Mouse (Mus musculus): ENCODE data around the gene Muc4.

The Muc4 gene

DNA sequence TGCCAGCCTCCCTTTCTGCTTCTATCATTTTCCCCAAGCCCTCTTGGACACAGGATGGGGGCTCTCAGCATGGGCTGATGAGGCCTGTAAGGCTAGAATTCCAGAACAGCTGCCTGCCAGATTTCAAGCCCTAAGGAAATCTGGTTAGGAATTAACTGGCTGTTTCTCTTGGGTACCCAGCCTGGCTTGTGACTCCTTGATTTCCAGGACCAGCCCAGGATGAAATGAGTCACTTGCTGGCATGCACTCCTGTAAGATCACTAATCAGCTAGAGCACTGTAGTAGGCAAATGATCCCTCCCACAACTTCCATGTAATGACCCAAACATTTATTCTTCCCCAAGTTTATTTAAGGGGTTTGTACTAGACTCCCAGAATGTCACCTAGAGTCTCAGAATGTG lies 7.4 kb upstream of the Muc4 start:
- peak; percentile 59 for DNase-seq

- DNase-seq, result no peak
These were observed 7.0 kb upstream of the Muc4 start for GRCm38 (mm10) chr16:32728730-32729129.

DNA sequence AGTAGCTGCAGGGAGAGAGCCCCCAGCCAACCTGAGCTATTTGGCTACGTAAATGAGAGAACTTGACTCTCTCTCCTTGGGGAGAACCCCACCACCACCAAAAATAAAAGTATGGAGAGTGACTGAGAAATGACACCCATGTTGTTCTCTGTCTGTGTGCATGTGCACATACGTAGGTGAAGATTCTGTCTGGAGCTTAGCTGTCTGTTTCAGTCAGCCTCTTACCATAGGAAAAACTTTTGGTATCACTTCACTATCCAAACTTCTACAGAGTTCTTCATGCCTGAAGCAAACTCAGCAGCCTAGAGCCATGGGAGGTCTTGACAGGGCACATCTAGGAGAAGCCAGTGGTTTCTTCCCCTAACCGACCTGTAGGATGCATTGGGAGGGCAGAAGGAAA lies 2.5 kb upstream of the Muc4 start:
- no peak for DNase-seq

GRCm38 (mm10) chr16:32736022-32736421 lies 336 bp downstream of the Muc4 start:
- DNase-seq, result no peak

DNA sequence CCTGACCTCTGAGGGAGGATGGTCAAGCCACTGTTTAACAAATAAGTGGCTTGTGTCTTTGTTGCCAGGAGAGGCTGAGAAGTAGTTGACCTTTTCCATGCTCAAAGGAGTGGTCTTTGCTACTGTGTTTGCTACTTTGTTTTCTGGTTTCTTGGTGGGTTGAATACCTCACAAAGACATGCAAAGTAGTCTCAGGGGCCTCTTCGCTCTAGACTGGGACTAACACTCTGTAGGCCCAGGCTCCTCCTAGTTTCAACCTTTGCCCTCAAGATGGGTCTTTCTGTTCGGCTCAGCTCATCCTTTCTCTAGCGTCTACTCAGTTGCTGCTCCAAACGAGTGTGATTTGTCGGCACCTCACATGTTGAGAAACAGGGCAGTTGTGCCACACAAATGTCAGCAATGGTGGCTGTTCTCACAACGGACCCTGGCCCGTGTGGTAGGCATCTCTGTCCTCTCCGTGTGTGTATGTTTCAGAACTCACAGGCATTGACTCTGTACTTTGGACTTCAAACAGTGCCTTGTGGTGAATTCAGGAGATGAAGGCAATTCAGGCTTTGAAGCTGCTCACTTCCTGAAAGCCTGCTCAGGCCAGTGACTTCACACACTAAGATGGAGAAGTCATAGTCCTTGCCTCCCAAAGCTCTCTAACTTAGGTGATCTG lies 4.4 kb downstream of the Muc4 start:
- peak; percentile 9 for DNase-seq

DNA sequence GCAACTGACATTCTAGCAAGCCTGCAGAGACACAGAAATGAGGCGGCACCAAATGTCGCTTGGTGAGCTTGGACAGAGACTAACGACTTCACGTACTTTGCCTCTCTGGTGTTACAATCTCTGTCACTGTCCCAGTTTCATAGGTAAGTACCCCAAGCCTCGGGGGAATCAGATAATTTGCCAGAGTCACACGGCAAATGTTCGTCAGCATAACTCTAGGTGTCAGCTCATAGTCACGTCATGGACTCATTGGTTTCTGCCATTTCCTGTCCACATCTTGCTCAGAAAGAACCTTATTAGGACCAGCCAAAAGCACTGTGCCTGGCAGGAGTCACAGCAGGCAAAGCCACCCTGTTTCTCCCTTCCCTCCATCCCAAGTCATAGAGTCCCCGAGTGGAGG lies 5.7 kb downstream of the Muc4 start:
- no peak for DNase-seq

GRCm38 (mm10) chr16:32742712-32743111 lies 7.0 kb downstream of the Muc4 start:
- no peak for DNase-seq

DNA sequence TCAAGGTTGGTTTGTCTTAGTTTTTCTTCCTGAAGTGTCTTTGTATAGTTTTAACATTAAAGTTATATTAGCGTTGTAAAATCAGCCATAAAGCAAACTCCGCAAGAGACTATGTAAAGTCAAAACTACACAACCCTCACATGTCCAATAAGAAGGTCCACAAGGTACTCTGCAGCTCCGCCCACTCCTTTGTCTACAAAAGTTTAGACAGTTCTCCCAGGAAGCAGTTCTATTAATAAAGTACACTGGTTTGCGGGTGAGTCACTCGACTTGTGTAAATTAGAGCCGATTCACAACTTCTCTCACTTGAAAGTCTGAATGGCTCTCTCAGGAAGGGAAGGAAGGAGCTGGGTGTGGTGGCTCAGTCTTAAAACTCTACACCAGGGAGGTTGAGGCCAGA lies 10.2 kb downstream of the Muc4 start:
- DNase-seq, result no peak

- DNase-seq, result no peak
These were observed 14.8 kb downstream of the Muc4 start for GRCm38 (mm10) chr16:32750242-32751127.

DNA sequence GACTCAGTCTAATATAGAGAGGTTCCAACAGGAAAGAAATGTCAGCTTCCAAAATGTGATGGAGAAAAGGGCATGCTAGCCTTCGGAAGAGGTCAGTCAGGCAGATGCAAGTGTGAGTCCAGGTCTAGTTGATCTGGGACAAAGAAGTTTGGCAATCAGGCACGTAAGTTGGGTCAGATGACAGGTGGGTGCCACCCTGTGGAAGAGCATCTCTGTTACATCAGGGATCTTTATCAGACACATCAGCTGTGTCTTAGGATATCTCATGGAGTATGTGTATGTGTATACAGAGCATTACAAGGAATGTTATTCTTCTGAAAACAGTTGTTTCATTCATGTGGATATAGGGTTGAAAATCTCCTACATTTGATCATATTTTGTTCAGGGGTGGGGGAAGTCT lies 28.9 kb downstream of the Muc4 start:
- DNase-seq, result no peak

DNA sequence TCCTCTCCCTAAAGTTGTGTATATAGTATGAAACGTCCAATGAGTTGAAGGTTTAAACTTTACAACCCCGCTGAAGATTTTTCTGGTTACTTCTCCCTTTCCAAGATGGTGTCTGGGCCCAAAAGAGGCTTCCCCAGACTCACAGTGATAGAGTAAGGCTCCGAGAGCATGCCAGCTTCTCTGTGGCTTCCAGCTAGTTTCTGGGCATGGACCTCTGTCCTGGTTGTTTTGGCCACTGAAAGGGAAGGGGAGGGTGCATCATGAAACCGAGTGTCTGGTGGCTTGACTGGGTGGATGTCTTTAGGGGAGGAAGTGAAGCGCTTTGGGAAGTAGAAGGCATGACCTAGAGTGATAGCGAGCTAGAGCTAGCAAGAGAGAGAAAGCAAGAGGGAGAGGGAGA lies 29.3 kb downstream of the Muc4 start:
- DNase-seq, result no peak

DNA sequence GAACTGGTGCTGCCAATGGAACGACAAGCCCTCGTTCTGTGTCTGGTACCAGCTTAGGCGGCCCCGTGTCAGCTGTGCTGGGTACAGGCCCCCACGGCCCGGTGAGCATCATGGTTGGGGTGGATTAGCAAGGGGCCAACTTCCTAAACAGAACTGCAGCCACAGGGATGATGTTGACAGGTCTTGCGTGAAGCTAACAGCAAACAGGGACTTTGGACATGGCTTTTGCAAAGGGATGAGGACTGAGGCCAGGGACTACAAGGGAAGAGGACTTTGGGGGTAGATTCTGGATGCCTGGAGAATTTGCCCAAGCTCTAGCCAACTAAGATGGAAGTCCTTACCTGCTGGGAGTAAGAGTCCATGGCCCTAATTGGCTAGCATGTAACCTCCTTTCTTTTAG lies 31.2 kb downstream of the Muc4 start:
- DNase-seq, result no peak

DNA sequence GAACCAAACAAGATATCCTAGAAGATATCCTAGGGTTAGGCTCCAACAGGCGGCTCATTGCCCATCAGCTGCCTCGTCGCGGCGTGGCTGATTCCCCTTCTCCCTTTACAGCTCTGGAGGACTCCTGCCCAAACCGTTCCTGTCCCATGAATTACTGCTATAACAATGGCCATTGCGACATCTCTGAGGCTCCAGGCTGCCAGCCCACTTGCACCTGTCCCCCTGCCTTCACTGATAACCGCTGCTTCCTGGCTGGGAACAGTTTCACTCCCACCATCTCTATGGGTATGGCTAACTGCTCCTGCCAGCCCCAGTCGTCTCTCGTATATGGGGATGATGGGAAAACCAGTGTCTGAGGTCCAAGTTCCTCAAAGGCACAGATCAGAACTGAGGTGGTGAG lies 41.0 kb downstream of the Muc4 start:
- DNase-seq, result no peak

DNA sequence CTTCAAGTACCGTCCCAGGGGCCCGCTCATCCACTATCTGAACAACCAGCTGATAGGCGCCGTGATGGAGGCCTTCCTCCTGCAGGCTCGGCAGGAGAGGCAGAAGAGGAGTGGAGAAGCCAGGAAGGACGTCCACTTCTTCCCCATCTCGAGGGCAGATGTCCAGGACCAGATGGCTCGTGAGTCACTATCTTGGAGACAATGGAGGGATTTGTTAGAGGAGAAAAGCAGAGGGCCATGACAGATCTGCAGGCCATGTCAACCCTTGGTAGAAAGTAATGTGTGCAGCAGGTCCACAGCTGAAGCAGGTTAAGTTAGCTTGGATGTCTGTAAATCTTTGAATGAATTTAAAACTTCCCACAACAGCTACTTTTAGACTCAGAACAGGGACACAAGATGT lies 43.3 kb downstream of the Muc4 start:
- no peak for DNase-seq

- no peak for DNase-seq
These were observed 47.8 kb downstream of the Muc4 start for GRCm38 (mm10) chr16:32783324-32784062.

DNA sequence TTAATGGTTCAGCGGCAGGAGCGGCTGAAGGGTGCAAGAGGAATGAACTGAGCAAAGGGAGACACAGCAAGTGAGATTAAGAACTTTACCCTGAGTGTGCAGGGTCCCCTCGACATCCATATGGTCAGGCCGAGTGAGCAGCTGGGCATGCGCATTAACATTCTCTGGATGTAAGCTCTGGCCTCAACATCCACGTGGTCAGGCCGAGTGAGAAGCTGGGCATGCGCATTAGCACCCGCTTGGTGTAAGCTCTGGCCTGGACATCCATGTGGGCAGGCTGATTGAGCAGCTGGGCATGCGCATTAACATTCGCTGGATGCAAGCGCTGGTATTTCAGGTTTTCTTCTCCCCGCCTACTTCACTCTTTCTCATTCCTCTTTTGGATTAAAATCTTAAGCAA lies 49.2 kb downstream of the Muc4 start:
- no peak for DNase-seq

GRCm38 (mm10) chr16:32790056-32790455 lies 54.4 kb downstream of the Muc4 start:
- no peak for DNase-seq

DNA sequence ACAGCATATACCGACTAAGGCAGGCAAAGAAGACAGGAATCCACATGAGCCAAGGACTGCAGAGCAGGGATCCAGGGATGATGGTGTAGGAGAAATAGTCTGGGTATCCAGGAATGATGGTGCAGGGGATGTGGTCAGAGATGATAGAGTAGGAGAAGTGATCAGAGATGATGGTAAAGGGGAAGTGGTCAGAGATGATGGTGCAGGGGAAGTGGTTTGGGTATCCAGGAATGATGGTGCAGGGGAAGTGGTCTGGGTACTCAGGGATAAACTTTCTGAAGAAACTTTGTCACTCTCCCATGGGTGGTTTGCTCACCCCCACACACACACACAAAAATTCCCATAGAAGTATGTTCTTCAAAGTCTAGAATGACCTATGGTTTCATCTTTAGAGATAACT lies 59.5 kb downstream of the Muc4 start:
- no peak for DNase-seq

DNA sequence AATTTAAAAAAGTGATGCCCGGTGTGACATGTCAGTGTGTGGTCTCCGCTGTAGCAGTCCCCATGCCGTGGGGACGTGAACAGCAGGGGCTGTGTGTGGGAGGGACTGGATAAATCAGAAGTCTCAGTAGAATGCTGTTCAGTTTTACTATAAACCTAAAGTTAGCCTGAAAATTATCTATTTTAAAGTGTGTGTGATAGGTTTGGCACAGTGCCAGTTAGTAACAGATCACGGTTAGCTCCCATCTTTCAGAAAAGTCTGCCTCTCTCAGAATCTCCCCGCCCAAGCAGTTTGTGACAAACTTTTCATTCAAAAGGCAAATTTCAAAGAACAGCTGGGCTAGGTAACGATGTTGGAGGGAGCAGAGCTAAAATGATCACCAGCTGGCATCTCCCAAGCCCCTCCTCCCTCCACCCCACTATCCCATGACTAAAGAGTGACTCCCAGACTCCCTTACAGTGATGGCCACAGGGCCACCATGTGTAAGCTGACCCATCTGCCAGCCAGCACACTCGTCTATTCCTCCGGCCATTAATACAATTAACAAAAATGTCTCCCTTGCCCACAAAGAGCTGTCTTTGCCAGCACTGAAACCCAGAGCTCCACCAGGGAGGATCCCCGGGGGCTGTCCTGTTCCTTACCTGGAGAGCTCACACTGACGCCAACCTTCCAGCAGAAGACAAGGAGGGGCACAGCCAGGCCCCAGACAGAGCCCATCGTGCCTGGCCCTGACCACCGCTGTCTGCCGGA lies 61.2 kb downstream of the Muc4 start:
- DNase-seq, result no peak

- no peak for DNase-seq
These were observed 61.7 kb downstream of the Muc4 start, which contains the start of gene Muc20 for GRCm38 (mm10) chr16:32797426-32797689. Gene Muc20, minus strand, starts transcription at chr16:32797435.

DNA sequence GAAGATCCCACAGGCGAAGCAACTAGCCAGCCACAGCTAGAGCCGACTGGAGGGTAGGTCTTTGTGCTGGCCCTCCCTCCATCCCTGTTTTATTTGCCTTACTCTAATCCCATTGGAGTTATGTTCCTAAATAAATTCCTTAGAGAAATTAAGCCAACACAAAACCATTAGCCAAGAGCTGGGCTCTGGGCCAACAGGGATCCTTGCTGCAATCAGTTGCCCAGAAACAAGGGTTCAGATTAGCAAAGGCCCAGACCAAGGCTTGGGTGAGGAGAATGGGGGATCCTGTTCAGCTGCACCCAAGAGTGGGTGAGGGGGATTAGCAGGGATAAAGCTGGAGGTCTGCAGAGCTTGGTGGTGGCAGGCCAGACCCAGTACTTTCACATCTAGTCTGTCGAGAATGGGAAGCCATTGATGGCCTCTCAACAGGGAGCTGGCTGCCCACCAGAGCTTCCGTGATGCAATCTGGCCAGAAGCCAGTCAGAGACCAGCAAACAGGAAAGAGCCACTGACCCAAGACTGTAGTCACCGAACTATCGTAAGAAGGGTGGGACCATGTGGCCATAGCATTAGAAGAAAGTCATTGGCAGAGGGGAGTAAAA lies 67.7 kb downstream of the Muc4 start:
- DNase-seq, result peak; percentile 69

GRCm38 (mm10) chr16:32803901-32804300 lies 68.2 kb downstream of the Muc4 start:
- no peak for DNase-seq

- no peak for DNase-seq
These were observed 69.5 kb downstream of the Muc4 start for GRCm38 (mm10) chr16:32805151-32805550.
